Mouse (Mus musculus): ENCODE measurements around the gene Riok2.
"Not testable (repeated sequence)": the region's sequence is repeated elsewhere in the genome, so short reads cannot be mapped to it uniquely, and the experiment has no call there.

Gene Riok2

DNA sequence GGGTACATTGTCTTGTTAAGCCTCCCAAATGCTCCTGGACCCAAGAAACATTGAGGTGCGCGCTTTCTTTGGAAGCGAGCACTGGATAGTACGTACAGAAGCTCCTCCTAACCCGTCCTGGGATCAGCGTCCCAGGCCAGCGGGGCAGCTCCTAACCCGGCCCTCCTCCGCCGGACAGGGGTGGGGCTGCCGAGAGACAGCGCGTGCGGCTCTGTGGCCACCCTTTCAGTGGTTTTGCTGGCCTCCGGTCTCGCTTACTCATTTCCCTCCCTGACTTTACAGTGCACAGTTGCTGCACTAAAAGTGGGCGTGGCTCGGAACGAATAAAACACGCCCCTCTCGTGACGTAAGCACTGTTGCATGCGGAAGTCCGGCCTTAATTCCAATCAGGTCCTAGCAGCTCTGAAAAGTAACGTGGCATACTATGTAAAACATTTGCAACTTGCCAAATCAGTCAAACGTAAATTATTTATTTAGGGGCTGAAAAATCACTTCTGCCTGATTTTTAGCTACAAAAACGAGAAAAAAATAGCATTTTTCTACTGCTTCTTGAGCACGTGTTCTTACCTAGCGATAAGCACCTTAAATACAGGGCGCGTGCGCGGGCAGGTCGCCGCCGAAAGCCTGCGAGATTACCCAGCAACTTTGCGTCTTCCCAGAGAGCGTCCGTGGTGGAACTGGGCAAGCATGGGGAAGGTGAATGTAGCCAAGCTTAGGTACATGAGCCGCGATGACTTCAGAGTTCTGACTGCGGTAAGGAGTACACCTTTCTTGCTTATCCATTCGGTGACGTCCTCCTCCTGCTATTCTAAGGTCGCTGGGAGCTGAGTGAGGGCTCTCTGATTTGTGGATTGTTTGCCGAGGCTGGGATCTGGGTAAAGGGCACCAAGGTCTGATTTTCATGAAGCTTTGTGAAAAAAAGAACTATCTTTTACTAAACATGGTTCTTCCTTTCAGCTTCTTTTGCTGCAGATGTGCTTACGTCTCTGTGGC is at the start of gene Riok2:
Gene Riok2 (plus strand): TSS at position 392 of the 993 bp plus-strand sequence.
- DNase-seq (ENCODE audit: extremely low read depth, low read depth): peak; percentile 96

DNA sequence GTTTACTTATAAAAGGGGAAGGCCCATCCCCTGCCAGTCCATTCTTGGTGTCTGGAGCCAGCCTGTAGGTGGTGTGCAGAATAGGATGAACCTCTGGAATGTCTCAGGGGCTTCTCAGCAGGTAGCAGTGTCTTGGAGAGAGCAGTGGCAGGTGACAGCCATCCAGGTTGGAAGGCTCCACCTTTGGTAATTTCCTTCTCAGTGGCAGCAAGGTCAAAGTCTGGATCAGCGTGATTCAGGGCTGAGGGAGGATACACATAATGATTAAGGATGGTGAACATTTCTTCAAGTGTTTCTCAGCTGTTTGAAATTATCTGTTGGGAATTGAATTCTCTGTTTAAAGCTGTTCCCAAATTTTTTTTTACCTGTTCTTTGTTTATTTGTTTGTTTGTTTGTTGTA is 48.1 kb upstream of the Riok2 start:
- DNase-seq (ENCODE audit: extremely low read depth, low read depth): not testable (repeated sequence)

DNA sequence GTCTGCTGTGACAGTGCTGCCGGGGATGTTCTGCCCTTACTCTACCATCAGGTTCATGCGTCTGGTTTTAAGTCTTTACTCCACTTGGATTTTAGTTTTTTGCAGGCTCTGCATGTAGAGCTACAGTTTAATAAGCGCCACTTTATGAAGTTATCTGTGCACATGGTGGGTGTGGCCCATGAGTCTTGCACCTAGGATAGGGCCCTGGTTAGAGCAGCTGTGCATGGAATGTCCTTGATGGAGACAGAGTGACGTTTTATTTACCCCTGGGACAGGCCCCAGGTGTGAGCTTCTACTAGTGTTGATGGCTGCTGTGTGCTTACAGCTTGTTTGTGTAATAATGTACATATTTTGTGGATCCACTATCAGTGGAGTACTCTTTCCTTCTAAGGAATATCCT is 47.5 kb upstream of the Riok2 start:
- DNase-seq (ENCODE audit: extremely low read depth, low read depth): no peak

DNA sequence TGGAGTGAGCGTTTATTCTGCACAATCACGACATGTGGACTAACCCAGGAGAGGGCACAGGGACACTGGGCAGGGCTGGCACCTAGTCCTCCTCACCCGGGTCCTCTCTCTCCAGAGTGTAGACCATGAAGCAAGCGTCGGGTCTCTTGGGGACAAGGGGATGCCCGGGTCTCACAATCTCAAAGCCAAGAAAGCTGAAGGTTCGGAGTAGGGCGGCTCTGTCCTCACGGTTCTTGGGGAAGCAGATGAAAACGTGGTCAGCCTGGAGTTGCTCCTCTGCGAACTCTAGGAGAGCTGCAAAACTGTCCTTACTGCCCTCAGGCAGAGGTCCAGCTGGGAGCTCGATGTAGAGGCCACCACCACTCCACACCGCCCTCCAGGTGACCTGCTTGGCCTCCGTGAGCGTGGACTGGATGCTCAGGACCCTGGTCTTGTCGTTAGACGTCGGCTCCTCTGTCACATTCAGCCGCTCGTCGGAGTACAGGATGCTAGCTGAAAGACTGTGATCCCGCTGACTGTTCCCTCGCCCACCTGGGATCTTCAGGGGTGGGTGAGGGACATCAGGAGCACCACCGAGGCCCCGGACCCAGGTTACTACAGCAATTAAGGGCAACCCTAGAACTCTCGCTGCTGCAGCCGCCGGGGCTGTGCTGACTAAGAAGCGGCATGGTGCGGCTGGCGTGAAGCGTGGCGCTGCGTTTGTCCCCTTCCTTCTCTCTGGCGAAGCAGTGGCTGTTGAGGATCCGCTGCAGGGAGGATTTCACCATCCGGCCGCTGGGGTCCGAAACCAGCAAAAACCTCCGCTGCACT is 28.5 kb upstream of the Riok2 start:
- DNase-seq (ENCODE audit: extremely low read depth, low read depth): not testable (repeated sequence)

DNA sequence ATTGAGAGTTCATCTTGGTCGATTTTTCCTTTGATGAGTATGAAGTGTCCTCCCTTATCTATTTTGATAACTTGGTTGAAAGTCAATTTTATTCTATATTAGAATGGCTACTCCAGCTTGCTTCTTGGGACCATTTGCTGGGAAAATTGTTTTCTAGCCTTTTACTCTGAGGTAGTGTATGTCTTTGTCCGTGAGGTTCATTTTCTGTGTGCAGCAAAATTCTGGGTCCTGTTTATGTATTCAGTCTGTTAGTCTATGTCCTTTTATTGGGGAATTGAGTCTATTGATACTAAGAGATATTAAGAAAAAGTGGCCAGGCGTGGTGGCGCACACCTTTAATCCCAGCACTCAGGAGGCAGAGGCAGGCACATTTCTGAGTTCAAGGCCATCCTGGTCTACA is 27.8 kb upstream of the Riok2 start:
- DNase-seq (ENCODE audit: extremely low read depth, low read depth): not testable (repeated sequence)

DNA sequence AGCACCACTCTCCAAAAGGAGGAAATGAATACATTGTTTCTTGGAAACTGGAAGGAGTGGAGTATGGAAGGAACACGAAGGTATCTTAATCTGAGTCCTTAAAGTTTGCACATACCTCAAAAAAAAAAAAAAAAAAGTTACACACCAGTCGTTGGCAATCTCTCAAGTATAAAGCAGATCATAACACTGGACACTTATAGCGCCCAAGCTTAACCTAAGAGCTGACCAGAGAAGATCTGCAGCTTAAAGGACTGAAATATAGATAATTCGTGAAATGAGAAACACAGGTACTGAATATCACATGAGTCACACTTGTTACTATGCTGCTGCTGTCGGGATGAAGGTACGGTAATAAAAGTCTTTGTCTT is 575 bp upstream of the Riok2 start:
- no peak for DNase-seq (ENCODE audit: extremely low read depth, low read depth)

DNA sequence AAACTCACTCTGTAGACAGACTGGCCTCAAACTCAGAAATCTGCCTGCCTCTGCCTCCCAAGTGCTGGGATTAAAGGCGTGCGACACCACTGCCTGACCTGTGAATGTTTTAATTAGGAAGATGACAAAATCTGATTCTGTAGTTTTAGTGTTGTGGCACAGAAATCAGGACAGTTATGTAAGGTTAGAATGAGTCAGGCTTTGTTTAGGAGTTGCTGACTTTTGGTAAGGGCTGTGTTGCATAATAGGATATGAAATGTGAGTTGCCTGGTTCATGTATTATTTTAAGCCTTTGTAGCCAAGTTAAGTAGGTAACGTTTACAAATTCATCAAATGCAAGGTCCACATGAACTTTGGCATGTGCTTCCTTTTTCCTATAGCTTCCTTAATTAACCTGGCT is 1.5 kb downstream of the Riok2 start:
- DNase-seq (ENCODE audit: extremely low read depth, low read depth): no peak

DNA sequence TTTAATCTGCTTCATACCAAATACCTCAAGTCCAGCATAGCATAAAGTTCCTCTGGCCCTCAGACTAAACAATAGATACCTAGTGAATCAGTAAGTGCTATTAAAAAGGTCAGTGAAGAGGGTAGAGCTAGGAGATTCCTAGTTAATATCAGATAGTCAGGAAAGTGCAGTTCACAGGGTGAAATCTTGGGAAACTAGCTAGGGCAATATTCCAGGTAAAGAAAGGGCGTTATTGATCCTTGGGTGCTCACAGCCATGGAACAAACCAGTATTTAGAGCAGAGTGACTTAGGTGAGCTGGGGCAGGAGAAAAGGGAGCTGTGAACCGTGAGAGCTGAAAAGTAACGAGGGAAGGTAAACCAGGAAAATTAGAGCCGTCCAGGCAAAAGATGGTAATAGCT is 9.6 kb downstream of the Riok2 start:
- DNase-seq (ENCODE audit: extremely low read depth, low read depth): no peak

DNA sequence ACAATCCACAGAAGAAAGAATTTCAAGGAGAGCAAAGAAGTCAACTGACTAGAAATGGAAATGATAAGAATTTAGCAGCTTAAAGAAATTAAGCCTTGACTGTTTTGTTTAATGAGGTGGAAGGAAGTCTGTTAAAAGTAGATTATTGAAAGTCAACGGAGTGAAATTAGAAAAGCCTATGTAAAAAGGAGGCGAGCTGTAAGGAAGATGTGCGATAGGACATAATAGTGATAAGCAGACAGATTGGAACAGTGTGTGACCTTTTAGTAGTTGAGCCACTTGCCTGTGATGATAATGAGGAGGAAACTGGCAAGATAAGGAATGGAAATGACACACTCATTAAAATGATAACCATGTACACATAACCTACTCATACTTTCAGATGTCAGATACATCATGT is 10.4 kb downstream of the Riok2 start:
- no peak for DNase-seq (ENCODE audit: extremely low read depth, low read depth)

DNA sequence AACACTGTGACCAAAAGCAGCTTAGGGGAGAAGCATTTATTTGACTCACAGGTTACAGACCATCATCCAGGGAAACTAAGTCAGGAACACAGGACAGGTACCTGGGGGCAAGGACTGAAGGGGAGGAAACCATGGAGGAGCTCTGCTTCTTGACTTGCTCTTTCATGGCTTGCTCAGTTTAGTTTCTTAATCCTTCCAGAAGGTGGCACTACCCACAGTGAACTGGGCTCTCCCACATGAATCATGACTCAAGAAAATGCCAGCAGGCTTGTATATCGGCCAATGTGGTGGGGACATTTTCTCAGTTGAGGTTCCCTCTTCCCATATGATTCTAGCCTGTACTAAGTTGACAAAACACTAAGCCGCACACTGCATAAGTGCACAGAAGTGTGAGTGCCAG is 12.0 kb downstream of the Riok2 start:
- DNase-seq (ENCODE audit: extremely low read depth, low read depth): no peak

DNA sequence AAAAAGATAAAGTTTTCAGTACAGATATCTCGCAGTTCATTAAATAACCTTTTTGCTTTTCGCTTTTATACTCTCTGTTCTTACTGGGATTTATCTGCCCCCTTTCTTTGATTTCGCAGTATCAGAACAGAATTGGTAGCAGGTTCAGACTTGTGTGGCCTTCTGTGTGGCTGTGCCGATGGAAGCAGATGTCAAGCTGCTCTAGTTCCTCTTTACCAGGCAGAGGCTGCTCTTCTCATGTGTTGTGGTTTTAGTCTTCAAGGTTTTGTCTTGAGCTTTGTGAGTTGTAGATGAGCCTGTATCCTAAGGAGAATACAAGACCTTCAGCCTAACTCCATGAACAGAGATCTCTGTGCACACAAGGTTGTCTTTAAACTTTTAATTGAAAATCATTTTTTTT is 17.7 kb downstream of the Riok2 start:
- peak; percentile 84 for DNase-seq (ENCODE audit: extremely low read depth, low read depth)

DNA sequence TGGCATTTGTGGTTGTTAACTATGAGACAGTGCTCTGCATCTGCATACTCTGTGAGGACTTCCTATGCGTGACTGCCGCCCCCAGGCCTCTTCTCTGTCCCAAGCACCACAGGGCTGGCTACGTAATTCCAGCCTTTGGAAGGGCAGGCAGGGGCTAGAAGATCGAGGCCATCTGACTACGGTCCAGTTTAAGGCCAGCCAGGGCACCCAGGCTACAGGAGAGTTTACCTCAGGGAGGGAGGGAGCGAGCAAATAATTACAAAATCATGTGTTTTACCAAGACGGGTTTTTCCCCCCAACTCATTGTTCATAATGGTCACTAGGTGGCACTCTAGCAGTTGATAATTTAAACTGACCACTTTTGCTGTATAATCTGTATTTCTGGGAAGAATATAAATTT is 18.8 kb downstream of the Riok2 start:
- no peak for DNase-seq (ENCODE audit: extremely low read depth, low read depth)

DNA sequence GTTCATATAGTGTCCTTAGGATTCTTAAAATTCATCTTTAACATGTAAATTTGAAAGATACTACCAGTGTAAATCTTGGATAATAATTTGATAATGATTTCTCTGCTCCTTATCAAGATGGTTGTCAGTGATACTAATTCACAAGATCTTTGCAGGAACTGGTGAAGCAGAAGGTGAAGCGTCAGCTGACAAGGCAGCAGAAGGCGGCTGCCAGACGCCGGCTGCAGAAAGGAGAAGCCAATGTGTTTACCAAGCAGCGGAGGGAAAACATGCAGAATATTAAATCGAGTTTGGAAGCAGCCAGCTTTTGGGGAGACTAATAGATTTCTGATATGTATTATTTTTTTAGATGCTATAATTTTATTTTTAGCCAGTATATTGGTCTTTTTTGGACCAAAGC is 19.2 kb downstream of the Riok2 start:
- no peak for DNase-seq (ENCODE audit: extremely low read depth, low read depth)

DNA sequence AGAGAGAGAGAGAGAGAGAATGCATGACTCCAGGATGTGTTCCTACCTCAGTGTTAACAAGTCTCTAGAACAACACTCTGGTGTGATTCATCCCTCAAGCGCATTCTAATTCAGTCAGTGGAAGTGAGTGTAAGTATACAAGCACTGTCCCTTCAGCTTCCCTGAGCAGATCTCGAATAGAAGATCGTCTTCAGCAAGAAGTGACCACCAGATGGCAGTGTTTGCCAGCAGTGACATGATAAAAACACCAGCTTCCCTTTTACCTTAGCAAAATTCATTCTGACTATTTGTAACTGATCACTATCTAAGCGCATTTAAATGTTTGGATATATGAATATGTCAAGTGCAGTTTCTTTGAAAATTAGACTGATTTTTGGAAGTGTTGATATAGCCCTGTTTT is 20.2 kb downstream of the Riok2 start:
- DNase-seq (ENCODE audit: extremely low read depth, low read depth): no peak

DNA sequence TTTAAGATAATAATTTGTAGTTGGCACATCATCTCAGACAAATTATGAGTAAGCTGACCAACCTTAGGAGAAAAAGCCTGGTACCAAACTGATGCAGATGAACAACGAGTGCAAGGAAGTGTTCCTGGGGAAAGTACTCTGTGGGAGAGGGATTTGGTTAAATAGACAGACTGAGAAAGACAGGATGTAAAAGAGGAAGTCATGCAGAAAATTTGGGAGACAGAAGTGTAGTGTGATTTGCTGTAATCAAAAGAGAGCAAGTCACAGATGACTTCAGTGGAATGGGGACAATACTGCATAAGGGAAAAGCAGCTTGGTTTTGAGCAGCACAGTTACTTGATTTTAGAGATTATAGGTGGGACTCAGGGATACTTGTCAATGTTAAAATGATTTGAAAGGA is 22.8 kb downstream of the Riok2 start:
- DNase-seq (ENCODE audit: extremely low read depth, low read depth): no peak

DNA sequence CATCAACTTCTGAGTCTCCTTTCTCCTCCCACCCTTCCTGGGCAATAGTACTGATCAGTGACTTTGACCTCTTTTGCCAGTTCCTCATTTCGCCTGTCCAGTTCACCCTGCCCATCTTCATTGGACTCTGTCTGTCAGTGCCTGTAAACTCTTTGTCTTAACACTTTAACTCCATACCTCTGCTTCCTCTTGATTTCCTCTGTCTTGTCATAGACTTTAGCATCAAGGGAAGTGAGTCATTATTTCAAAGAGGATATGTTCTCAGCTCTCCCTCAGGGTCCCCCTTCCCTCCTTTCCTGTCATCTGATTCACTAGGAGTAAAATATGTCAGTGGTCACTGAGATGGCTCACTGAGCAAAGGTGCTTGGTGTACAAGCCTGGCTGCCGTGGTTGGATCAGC is 24.6 kb downstream of the Riok2 start:
- no peak for DNase-seq (ENCODE audit: extremely low read depth, low read depth)

DNA sequence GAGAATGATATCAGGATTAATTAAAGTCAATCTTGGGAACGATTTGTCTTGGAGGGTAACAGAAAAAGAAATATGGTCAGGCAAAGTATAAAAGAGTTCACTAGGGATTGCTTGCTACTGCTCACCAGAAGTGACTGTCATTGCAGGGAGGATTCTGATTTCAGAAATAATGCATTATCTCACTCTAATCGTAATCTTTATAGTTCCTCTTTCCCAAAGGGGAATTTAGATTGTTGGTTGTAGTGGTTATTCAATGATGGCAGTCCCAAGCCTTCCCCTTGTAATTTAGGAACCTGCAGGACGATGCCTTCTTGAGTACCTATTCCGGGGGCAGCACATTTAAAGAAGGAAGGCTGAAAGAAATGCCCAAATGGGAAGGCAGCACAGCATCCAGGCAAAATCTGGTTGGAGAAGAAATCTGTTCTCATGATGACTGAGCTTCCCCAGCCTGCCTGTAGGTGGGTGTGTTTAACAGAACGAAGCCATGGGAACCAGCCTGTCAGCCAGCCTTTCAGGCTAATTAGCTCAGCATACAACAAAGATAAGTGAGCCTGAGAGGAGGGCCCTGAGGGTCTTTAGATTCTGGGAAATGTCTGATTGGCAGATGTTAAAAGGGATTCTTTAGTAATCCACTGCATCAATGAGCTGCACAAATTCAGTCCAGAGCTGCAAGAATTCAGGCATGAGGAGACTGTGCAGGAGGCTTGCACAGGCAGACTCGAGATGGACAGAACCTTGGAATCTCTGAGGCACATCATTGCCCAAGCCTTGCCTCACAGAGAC is 28.3 kb downstream of the Riok2 start, which contains the start of gene Lix1:
Gene Lix1 (plus strand): TSS at position 451 of the 783 bp plus-strand sequence.
- no peak for DNase-seq (ENCODE audit: extremely low read depth, low read depth)

DNA sequence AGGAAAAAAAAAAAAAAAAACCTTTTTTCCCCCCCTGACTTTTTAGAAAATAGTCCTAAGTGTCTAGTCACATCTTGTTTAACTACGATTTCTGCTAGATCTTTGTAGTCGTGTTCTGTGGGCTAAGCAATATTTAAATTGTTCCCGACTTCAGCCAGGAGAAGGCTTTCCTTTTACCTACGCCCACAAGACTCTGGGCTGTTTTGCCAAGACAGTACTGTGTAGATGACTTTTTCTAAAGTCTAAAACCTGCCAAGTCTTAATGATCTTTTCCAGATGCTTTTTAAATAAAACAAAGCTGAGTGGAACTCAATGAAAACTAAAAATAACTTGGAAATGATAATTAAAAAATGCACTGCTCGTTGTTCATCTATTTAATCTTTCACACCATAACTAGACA is 28.9 kb downstream of the Riok2 start:
- DNase-seq (ENCODE audit: extremely low read depth, low read depth): no peak

DNA sequence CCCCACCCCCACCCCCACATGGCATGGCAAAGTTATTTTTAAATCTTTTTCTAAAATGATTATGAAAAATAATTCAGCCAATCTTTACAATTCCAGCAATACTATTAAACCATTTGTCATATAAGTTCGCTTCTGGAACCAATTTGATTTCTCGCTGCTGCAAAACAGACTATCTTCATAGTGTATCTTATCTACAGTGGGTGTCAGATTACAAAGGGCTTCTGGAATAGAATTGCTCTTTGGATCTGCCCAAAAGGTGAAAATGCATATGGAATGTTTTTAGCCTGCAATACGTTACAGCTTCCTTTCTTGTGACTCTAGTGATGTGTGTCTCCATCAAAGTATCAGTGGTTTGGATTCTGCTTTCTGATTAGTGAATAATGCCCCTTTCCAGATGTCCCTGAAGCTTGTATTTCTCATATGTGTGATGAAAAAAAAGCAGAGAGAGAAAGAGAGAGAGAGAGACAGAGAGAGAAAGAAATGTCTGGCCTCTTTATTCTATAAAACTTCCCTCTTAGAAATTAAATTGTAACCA is 29.5 kb downstream of the Riok2 start:
- no peak for DNase-seq (ENCODE audit: extremely low read depth, low read depth)

DNA sequence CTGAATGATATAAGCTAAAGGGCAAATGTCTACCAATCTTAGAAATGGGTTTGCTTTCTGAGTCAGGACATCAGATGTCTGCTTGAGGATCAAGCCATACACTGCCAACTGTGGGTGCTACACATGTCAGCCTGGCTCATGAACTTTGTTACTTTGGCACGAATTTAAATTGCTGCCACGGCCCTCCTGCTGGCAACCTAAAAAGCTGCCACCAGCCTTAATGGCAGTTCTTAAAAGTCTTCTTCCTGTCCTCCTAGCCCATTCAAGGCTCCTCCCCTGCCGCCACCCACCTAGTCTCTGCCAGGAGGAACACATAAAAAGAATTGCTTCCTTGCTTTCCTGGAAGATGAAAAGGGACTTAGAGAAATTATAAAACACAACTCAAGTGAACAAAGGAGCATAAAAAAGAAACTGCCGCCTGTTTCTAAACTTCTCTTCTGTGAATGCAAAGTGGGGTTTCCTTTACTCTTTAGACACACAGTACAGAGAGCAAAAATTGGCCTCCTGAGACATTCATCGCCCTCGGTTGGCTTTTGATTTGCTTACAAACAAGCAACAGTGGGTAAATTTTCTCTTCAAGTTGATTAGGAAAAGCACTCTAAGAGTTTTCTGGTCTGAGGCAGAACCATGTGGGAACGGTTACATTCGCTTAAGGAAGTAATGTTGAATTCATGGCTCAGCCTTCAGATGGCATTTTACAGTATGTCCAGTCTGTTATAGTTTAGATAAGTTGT is 30.9 kb downstream of the Riok2 start:
- DNase-seq (ENCODE audit: extremely low read depth, low read depth): no peak

DNA sequence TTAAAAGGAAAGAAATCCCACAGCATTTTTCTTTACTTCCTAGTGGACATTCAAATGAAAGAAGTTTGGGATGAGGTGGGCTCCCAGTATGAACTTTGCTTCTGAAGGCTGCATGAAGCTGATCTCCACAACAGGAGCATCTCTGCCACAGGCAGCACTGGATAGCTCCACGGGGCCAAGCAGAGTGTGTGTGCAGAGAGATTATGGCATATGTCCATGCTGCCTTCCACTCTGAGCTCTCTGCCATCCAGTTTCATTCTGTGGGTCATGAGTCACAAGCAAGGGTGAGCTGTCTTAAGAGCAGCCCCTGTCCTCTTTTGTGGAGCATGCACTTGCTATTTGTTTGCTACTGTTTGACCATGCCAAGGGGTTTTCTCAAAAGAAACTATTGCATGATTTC is 31.5 kb downstream of the Riok2 start:
- no peak for DNase-seq (ENCODE audit: extremely low read depth, low read depth)

Data from MEL-GATA-1-ER (cell line).